Mouse (Mus musculus): Measurements from ENCODE around the gene Hnrnpl. TPM values are rescaled to one million over a fixed set of nuclear protein-coding genes. Genes with fewer than 3 reads are reported as not detected.
A peak's percentile ranks its signal among the peaks of the same experiment; 100 is the strongest.

Gene Hnrnpl
- total RNA-seq, 4 experiments from 2014 or later = 403 to 453 (median 434) TPM

DNA sequence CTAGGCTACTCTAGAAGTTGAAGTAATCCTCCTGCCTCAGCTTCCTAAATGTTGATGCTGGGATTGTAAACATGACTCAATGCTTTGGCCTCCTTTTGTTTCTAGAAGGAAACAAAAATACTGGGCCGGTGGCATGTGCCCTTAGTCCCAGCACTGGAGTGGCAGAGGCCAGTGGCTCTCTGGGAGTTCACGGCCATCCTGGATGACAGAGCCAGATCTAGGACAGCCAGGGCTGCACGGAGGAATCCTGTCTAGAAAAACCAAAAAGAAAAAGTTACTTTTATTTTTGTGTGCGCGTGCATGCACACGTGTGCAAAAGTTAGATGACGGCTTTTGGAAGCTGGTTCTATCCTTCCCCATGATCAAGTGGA is 18.0 kb downstream of the Hnrnpl start:
- DNase-seq (ENCODE audit: low spot score in 2 of 2) = no peak

- peak in 1 of 2 experiments; percentile 66 for DNase-seq (ENCODE audit: low spot score in 2 of 2)
These were observed 19.0 kb downstream of the Hnrnpl start for GRCm38 (mm10) chr7:28827338-28827737.

- DNase-seq (ENCODE audit: low spot score in 2 of 2) = no peak
These were observed 21.5 kb downstream of the Hnrnpl start for GRCm38 (mm10) chr7:28829821-28830220.

DNA sequence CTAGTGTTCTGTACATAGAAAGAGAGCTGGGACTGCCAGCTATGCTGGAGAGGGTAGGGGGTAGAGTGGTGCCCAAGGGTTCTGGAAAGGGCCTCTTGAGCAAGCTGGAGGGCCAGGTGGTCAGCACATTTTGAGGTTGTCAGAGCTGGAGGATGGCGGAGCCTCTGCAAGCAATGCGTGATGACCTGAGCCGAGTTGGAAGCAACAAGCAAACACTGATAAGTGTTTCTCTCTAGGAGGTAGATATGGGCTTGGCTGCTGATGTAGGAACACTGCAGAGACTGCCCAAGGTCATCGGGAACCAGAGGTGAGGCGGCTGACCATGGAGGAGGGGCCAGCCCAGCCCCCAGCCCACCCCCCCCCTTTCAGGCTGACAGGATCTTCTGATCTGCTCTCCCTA is 22.6 kb downstream of the Hnrnpl start:
- no peak for DNase-seq (ENCODE audit: low spot score in 2 of 2)

DNA sequence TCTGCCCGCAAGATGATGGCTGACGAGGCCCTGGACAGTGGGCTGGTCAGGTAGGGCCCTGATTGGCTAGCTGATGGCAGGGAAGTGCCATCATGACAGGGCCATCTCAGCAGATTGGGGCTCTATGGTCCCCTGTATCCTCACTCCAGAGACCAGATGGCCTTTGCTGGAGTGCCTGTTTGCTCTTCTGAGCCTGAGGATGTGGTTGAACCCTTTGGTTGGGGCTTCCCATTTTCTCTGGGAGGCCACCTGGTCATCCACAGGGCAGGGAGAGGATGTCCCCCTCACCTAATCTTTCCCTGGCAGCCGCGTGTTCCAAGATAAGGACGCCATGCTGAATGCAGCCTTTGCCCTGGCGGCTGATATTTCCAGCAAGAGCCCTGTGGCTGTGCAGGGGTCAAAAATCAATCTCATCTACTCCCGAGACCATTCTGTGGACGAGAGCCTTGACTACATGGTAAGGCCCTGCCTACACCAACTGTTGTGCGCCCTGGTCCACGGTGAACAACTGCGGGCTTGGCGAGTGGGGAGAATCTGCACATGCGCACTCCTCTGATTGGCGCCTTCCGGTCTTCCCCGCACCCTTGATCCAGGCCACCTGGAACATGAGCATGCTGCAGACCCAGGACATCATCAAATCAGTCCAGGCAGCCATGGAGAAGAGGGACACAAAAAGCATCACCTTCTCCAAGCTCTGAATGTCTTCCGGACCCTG is 23.2 kb downstream of the Hnrnpl start:
- no peak for DNase-seq (ENCODE audit: low spot score in 2 of 2)

- no peak for DNase-seq (ENCODE audit: low spot score in 2 of 2)
These were observed 23.8 kb downstream of the Hnrnpl start for GRCm38 (mm10) chr7:28832137-28832536.

GRCm38 (mm10) chr7:28833723-28834347 is 25.5 kb downstream of the Hnrnpl start, which contains the start of gene Lgals4:
Lgals4 (plus strand) TSS chr7:28833854.
- DNase-seq (ENCODE audit: low spot score in 2 of 2) = no peak

DNA sequence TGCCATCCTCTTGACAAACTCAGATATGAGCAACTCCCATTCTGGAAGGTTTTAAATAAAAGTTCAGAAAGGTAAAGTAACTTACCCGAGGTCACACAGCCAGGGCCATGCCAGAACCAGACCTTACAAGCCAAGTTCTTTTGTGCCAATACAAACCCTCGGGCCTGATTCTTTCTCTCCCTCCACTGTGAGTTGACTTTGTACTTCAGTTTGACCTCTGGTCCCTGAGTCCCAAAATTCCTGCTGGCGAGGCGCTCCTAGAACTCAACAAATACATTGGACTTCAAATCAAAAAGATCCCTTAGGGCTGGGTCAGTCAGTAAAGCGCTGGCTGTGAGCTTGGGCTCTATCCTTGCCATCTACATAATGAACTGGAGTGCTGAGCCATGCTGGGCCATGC is 28.6 kb downstream of the Hnrnpl start:
- DNase-seq (ENCODE audit: low spot score in 2 of 2) = no peak

- DNase-seq (ENCODE audit: low spot score in 2 of 2) = no peak
These were observed 30.0 kb downstream of the Hnrnpl start for GRCm38 (mm10) chr7:28838331-28838730.

DNA sequence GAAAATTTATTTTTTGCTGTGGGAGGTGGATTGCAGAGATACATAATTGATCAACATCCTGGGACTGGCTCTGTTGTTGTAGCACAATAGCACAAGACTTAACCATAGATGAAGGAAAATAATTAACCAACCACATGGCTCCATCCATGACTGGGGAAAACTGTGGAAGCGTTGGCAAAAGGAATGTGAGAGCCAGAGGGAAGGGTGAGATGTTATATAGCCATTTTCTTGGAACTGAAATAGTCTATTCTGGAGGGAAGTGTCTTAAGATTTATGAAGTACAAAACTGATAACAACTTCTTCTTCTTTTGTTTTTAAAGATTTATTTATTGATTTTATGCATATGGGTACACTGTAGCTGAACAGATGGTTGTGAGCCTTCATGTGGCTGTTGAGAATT is 38.9 kb downstream of the Hnrnpl start:
- DNase-seq (ENCODE audit: low spot score in 2 of 2) = no peak

DNA sequence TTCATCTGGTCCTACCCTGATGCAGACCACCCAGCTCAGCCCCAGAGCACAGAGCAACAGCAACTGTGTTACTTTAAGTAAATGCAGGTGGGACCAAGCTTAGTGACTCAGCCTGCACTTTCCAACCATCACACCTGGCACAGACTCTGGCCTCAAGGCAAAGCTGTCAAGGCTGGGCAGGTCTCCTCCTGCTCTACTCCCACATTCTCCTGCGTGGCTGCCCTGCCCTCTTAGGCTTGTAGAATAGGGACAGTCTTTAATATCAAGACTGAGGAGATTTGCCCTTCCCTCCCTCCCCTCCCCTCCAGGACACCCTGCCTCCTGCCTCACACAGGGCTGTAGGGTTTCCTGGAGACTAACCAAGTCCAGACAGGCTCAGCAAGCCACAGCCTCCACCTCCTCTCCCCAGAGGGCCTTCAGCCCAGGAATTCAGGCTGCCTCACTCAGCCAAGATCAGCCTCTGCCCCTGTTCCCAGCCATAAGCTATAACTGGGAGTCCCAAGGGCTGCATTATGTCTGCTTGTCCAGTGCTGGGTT is 41.4 kb downstream of the Hnrnpl start:
- DNase-seq (ENCODE audit: low spot score in 2 of 2) = no peak

- DNase-seq (ENCODE audit: low spot score in 2 of 2) = no peak
These were observed 42.3 kb downstream of the Hnrnpl start for GRCm38 (mm10) chr7:28850642-28851041.

DNA sequence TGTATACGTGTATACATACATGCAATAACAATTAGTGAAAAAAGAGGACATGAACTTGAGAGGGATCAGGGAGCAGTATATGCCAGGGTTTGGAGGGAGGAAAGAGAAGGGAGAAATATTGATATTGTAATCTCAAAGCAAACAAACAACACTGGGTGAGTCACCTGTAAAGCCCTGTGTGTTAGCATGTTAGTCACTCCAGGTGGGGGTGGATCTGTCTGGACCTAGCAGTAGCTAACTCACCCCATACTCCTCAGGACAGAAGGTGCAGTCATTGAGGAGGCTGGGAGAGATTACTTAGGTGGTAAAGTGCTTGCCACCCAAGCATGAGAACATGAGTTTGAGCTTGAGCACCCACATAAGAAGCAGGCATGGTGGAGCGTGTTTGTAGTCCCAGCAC is 51.6 kb downstream of the Hnrnpl start:
- DNase-seq (ENCODE audit: low spot score in 2 of 2) = no peak

DNA sequence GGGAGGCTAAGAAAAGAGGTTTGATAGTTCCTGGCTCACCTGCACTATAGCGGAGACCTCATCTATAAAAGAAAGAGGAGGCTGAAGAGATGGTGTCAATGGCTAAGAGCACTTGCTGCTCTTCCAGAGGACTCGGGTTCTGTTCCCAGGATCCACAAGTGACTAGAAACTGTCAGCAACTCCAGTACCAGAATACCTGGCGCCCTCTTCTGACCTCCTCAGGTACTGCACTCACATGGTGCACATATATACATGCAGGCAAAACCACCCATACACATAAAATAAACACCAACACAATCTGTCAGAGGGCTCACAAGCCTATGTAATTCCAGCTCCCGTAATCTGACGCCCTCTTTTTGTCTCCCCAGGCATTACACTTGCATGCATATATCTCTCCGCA is 52.6 kb downstream of the Hnrnpl start:
- DNase-seq (ENCODE audit: low spot score in 2 of 2) = no peak

- peak in 1 of 2 experiments; percentile 38 for DNase-seq (ENCODE audit: low spot score in 2 of 2)
These were observed 54.6 kb downstream of the Hnrnpl start for GRCm38 (mm10) chr7:28862817-28863499.

- no peak for DNase-seq (ENCODE audit: low spot score in 2 of 2)
These were observed 55.2 kb downstream of the Hnrnpl start, which contains the start of gene Lgals7 for GRCm38 (mm10) chr7:28863540-28863939. Lgals7 (plus strand) TSS chr7:28863853.

- DNase-seq (ENCODE audit: low spot score in 2 of 2) = no peak
These were observed 56.0 kb downstream of the Hnrnpl start for GRCm38 (mm10) chr7:28864288-28864750.

- DNase-seq (ENCODE audit: low spot score in 2 of 2) = peak; percentile 63 to 64
These were observed 57.4 kb downstream of the Hnrnpl start for GRCm38 (mm10) chr7:28865481-28866300.

DNA sequence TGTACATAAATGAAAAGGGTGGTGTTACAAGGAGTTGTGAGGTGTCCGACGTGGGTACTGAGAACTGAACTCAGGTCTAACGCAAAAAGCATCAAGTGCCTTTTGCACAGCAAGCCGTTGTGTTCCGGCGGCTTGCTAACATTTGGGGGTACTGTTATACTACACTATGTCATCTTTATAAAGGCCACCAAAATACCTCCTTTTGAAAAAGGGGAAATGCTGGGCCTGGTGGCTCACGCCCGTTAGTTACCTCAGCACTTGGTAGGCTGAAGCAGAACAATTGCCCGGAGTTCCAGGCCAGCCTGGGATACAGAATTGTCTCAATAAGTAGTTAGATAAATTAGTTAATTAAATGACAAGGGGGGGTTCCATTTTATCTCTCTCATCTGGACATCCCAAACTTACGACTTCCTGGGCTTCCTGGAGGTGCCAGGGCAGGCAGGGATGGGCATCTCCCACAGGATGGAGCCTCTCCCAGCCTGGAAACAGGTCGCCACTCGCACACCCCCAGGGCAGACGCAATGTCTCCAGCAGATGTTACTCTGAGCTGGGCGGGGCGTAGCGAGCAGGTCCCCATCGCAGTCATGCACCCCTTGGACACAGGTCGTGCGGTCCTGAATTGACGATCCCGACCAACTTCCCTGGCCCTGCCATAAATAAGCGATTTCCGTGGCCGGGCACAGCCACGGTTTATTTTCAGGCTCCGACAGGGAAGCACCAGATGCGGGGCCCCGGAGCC is 58.6 kb downstream of the Hnrnpl start:
- no peak for DNase-seq (ENCODE audit: low spot score in 2 of 2)

All from layer of hippocampus, adult 8-10 months (tissue).